Mouse (Mus musculus): Measurements from ENCODE around the gene Dpp6. TPM values are rescaled to one million over a fixed set of nuclear protein-coding genes. Genes with fewer than 3 reads are reported as not detected.

The Dpp6 gene
- polyA plus RNA-seq, 1 experiment, result not detected

DNA sequence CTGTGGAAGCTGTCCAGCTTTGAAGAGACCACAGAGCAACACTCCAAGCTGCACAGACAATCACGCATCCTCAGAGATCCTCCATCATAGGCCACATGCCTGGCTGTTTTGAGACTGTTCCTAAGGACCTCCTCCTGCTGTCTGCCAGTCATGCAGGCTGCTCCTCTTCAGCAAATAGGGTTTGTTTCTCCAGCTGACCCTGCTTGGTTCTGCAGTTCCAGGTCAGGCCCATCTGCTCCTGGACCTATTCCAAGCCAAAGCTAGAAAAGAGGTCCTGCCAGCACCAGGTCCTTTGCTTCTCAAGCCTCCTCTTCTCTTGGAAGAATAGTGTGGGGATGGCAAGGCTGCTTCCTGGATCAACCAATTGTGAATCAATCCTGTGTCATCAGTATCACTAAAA is 556.9 kb downstream of the Dpp6 start:
- WGBS, result 66% methylated on average over 1 of the region's 1 CpGs
- no peak for TF ChIP-seq POLR2A (IDR thresholded peaks at IDR 0.05; ENCODE audit: borderline replicate concordance, control insufficient read depth, low read depth, low read length)
- no peak for TF ChIP-seq CTCF (IDR thresholded peaks at IDR 0.05; ENCODE audit: control insufficient read depth, insufficient read depth, low read length)
- Histone ChIP-seq H3K4me1 (ENCODE audit: control insufficient read depth, insufficient read depth, low read length) (no peaks in the 10 kb centered on the region), H3K27ac (ENCODE audit: control insufficient read depth, insufficient read depth, low read depth, low read length, poor library complexity) (no peak overlapping the region), H3K4me3 (replicated peaks; ENCODE audit: control insufficient read depth, low read depth, low read length) (no peak overlapping the region)

DNA sequence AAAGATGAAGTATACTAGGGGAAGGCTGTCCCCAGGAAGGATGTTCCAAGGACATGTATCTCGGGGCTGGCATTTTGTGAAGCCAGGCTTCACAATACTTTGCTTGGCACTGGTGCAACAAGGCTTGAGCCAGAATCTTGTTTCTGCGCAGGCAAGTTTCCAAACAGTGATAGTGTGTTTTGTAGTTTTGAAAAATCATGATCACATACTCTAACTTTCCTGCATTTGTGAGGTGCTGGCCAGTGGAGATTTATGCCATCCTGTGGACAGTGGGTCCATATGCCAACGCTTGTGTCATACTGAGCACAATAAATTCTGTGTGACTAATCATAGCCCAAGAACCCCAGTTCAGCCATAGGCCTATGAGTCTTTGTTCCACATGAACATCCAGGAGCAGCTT is 558.8 kb downstream of the Dpp6 start:
- no peak for TF ChIP-seq CTCF (IDR thresholded peaks at IDR 0.05; ENCODE audit: control insufficient read depth, insufficient read depth, low read length)
- no peak for TF ChIP-seq POLR2A (IDR thresholded peaks at IDR 0.05; ENCODE audit: borderline replicate concordance, control insufficient read depth, low read depth, low read length)
- no peaks in the 10 kb centered on the region for H3K4me1 ChIP-seq (ENCODE audit: control insufficient read depth, insufficient read depth, low read length)
- 75% methylated on average over 3 of the region's 3 CpGs for WGBS

DNA sequence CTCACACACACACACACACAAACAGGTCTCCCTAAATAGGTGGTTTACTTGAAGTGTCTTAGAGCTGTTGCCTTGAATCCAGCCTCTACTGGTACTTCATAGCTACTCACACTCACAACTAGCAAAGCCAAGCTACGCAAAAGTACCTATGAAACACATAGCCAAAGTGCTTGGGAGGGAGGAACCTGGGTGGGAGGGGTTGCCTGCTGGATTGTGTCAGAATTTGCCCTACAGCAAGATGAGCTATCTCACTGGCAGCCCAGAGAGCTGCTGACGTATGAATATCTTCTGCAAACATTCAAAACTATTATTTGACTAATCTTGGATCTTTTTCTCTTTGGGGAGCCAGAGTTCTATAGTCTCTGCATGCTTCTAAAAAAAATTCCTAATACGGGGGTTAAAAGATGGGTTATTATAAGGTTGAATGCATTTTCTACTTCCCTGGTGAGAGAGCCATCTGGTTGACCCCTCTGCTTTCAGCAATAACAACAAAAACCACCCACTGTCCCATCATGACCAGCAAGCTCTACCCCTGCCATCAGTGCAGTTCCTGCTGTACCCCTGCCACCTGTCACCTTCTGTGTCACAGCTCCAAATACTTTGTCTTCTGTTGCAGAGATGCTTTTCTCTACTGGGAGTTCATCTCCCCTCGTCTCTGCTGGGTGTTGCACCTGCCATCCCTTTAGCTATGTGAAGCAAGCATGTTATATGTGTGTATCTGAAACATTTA is 563.8 kb downstream of the Dpp6 start:
- TF ChIP-seq POLR2A (IDR thresholded peaks at IDR 0.05; ENCODE audit: borderline replicate concordance, control insufficient read depth, low read depth, low read length) (no peak), CTCF (IDR thresholded peaks at IDR 0.05; ENCODE audit: control insufficient read depth, insufficient read depth, low read length) (no peak)
- WGBS, result 71% methylated on average over 4 of the region's 4 CpGs
- H3K27ac ChIP-seq (ENCODE audit: control insufficient read depth, insufficient read depth, low read depth, low read length, poor library complexity), result no peak overlapping the region
- H3K4me3 ChIP-seq (replicated peaks; ENCODE audit: control insufficient read depth, low read depth, low read length), result no peak overlapping the region
- no peaks in the 10 kb centered on the region for H3K4me1 ChIP-seq (ENCODE audit: control insufficient read depth, insufficient read depth, low read length)

More for the DNA sequence above, 558.8 kb downstream of the Dpp6 start:
- Histone ChIP-seq H3K4me3 (replicated peaks; ENCODE audit: control insufficient read depth, low read depth, low read length) (no peak overlapping the region), H3K27ac (ENCODE audit: control insufficient read depth, insufficient read depth, low read depth, low read length, poor library complexity) (no peak overlapping the region)

DNA sequence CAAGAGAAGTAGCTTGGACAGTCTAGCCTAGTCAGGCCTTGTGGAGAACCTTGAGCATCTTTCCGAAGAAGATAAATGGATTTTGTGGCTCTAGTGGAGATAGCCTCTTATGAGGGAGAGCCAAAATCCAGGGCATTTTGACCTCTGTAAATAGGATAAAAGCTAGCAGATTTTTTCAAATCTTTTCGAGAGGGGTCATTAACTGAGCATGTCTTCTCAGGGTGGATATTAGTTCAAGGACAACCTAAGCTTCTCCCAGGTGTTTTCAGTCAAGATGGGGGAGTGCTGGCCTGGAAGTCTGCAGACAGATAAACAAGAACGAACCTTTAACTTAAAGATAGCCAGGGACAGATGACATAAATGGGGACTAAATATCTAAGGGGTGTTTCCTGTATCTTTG is 581.4 kb downstream of the Dpp6 start:
- no peak overlapping the region for H3K4me3 ChIP-seq (replicated peaks; ENCODE audit: control insufficient read depth, low read depth, low read length)
- H3K27ac ChIP-seq (ENCODE audit: control insufficient read depth, insufficient read depth, low read depth, low read length, poor library complexity), result no peak overlapping the region
- H3K4me1 ChIP-seq (ENCODE audit: control insufficient read depth, insufficient read depth, low read length), result no peaks in the 10 kb centered on the region
- WGBS, result 60% methylated on average over 3 of the region's 3 CpGs
- TF ChIP-seq CTCF (IDR thresholded peaks at IDR 0.05; ENCODE audit: control insufficient read depth, insufficient read depth, low read length) (no peak), POLR2A (IDR thresholded peaks at IDR 0.05; ENCODE audit: borderline replicate concordance, control insufficient read depth, low read depth, low read length) (no peak)

DNA sequence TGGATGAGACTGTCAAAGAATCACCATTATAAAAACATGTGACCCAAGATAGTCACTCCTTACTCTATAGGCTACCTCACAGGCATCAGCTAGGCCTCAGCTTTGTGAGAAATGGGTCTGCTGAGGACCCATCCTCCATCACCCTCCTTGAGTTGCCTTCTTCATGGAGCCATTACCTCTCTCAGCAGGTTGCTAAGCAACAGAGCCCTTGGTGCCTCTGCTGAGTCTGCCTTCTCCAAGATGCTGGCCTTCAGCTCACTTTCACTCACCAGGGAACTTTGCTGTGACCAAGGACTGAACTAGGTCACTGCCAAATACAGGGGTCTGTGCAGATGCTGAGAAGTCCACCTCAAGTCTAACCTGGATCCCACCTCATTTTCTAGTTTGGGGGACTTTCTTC is 582.1 kb downstream of the Dpp6 start:
- TF ChIP-seq POLR2A (IDR thresholded peaks at IDR 0.05; ENCODE audit: borderline replicate concordance, control insufficient read depth, low read depth, low read length) (no peak), CTCF (IDR thresholded peaks at IDR 0.05; ENCODE audit: control insufficient read depth, insufficient read depth, low read length) (no peak)
- no peaks in the 10 kb centered on the region for H3K4me1 ChIP-seq (ENCODE audit: control insufficient read depth, insufficient read depth, low read length)
- no peak overlapping the region for H3K4me3 ChIP-seq (replicated peaks; ENCODE audit: control insufficient read depth, low read depth, low read length)
- H3K27ac ChIP-seq (ENCODE audit: control insufficient read depth, insufficient read depth, low read depth, low read length, poor library complexity), result no peak overlapping the region

DNA sequence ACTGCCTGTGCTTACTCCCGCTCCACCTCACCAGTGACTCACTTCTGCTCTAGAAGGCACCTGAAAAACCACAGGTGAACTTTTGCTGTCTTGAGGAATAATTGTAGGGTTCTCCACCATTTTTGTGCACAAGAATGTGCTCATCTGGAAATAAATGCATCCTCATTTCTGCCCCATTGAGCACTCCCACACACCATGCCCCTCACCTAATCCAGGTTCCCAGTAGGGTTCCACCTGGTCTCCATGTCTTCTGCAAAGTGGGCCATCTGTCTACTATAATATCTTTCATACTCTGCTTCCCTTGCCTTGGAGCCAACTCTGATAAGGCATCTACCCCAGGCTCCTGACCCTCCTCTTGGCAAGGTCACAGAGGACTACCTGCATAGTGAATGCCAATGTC is 585.6 kb downstream of the Dpp6 start:
- H3K4me3 ChIP-seq (replicated peaks; ENCODE audit: control insufficient read depth, low read depth, low read length), result no peak overlapping the region
- H3K4me1 ChIP-seq (ENCODE audit: control insufficient read depth, insufficient read depth, low read length), result no peaks in the 10 kb centered on the region
- WGBS, result 72% methylated on average over 1 of the region's 1 CpGs
- no peak overlapping the region for H3K27ac ChIP-seq (ENCODE audit: control insufficient read depth, insufficient read depth, low read depth, low read length, poor library complexity)
- TF ChIP-seq POLR2A (IDR thresholded peaks at IDR 0.05; ENCODE audit: borderline replicate concordance, control insufficient read depth, low read depth, low read length) (no peak), CTCF (IDR thresholded peaks at IDR 0.05; ENCODE audit: control insufficient read depth, insufficient read depth, low read length) (no peak)

DNA sequence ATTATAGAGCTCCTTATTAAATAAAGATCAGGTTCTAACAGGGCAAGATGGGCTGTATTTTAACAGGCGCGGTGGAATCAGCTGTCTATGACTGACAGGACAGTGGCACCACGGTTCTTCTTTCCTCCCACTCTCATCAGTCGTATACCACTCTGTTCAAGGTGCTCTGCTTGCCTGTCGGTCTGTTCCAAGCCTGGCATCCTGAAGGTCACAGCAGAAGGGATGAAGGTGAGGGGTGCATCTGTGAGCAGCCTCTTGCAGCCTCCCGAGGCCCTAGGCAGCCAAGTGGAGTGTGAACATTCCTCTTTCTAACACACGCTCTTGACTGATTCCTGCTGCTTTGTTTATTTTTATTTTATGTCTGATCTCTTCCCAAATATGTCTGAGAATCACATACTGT is 591.9 kb downstream of the Dpp6 start:
- TF ChIP-seq POLR2A (IDR thresholded peaks at IDR 0.05; ENCODE audit: borderline replicate concordance, control insufficient read depth, low read depth, low read length), result no peak
- TF ChIP-seq CTCF (IDR thresholded peaks at IDR 0.05; ENCODE audit: control insufficient read depth, insufficient read depth, low read length), result no peak
- H3K4me1 ChIP-seq (ENCODE audit: control insufficient read depth, insufficient read depth, low read length), result no peaks in the 10 kb centered on the region
- no peak overlapping the region for H3K4me3 ChIP-seq (replicated peaks; ENCODE audit: control insufficient read depth, low read depth, low read length)
- WGBS, result 75% methylated on average over 7 of the region's 7 CpGs
- H3K27ac ChIP-seq (ENCODE audit: control insufficient read depth, insufficient read depth, low read depth, low read length, poor library complexity), result no peak overlapping the region

DNA sequence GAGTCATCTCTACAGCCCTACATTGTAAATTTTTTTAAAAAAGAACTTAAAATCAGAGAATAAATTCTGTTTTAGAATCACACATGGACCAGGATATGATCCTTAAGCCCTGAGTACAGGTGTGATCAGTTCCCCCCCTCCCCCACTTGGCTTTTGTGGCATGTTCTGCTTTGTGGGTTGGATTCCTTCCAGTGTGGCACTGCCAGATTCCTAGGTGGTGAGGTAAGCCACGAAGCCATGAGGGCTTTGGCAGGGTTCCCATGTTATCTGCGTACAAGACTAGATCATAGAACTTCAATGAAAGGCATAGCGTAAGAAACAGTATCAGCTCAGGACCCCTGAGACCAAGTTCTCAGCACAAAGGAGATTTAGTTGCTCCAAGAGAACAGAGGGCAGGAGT is 596.0 kb downstream of the Dpp6 start:
- Histone ChIP-seq H3K27ac (ENCODE audit: control insufficient read depth, insufficient read depth, low read depth, low read length, poor library complexity) (no peak overlapping the region), H3K4me1 (ENCODE audit: control insufficient read depth, insufficient read depth, low read length) (no peaks in the 10 kb centered on the region), H3K4me3 (replicated peaks; ENCODE audit: control insufficient read depth, low read depth, low read length) (no peak overlapping the region)
- TF ChIP-seq POLR2A (IDR thresholded peaks at IDR 0.05; ENCODE audit: borderline replicate concordance, control insufficient read depth, low read depth, low read length) (no peak), CTCF (IDR thresholded peaks at IDR 0.05; ENCODE audit: control insufficient read depth, insufficient read depth, low read length) (no peak)
- 35% methylated on average over 3 of the region's 3 CpGs for WGBS

DNA sequence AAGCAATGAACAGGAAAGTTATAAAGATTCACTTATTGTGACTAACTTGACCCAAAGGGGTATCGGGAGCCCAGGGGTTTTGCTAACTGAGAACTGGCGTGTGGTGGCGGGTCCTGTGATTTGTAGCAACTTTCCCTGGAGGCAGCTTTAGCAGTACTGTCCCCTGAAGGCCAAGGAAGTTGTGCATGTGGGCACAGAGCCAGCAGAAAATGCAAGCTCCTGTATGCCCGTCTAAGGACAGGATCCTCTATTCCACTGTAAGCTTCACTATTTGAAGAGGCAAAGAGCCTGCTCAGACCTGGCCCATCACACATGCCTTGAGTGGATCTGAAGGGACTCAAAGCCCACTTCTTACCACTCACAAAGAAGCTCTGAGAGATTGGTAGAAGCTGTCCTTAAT is 598.5 kb downstream of the Dpp6 start:
- Histone ChIP-seq H3K4me3 (replicated peaks; ENCODE audit: control insufficient read depth, low read depth, low read length) (no peak overlapping the region), H3K27ac (ENCODE audit: control insufficient read depth, insufficient read depth, low read depth, low read length, poor library complexity) (no peak overlapping the region), H3K4me1 (ENCODE audit: control insufficient read depth, insufficient read depth, low read length) (no peaks in the 10 kb centered on the region)
- TF ChIP-seq POLR2A (IDR thresholded peaks at IDR 0.05; ENCODE audit: borderline replicate concordance, control insufficient read depth, low read depth, low read length) (no peak), CTCF (IDR thresholded peaks at IDR 0.05; ENCODE audit: control insufficient read depth, insufficient read depth, low read length) (no peak)
- WGBS, result 75% methylated on average over 4 of the region's 4 CpGs

Data from bone marrow, adult 2 months (tissue).